Mouse (Mus musculus) inflammation-experienced regulatory T-cells, adult 6 months (primary cell): ENCODE measurements around the gene Nhsl1. TPM values are rescaled to one million over a fixed set of nuclear protein-coding genes. Genes with fewer than 3 reads are reported as not detected.
"Not testable (repeated sequence)": the region's sequence is repeated elsewhere in the genome, so short reads cannot be mapped to it uniquely, and the experiment has no call there.

Experiments
- ATAC-seq: one replicate; pipeline ENCODE4 v1.8.0; 2017
- polyA plus RNA-seq, 3 experiments: library from polyadenylated mRNA; unstranded; fragments of 100-300 nt; shearing (Covaris generic); gene quantifications; one replicate each; pipeline ENCODE4 v1.2.1; 2017

The Nhsl1 gene
- polyA plus RNA-seq, 3 experiments from 2014 or later, result 1.4 to 2.2 TPM; not detected in 1

DNA sequence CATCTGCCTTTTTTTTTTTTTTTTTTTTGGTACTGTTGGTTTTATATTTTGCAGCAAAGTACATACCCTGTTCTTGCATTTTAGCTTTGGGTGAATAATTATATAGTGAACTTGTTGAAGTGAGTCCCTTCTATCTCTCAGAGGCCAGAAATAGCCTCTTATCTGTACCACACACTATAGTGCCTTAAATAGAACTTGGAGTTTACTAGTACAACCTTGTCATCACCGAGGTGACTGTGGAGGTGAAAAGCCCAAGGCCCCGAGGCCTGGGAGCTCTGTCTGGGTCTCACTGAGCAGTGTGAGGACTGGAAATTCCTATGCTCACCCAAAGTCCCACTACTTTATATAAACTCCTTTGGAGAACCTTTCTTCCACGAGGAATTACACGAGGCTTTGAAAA is 128.5 kb downstream of the Nhsl1 start:
- ATAC-seq, result no peak

DNA sequence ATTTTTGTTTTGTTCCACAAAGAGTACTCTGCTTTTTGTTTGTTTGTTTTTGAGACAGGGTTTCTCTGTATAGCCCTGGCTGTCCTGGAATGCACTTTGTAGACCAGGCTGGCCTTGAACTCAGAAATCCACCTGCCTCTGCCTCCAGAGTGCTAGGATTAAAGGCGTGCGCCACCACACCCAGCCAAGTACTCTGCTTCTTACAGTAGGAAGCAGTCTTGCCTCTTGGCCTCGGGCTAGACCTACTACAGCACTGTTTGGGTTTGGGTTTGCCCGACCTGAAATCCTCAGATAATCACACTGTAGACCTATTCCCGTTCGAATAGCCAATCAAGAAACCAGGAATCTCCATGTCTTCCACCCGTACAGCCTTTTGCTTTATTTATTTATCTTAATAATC is 130.1 kb downstream of the Nhsl1 start:
- not testable (repeated sequence) for ATAC-seq

DNA sequence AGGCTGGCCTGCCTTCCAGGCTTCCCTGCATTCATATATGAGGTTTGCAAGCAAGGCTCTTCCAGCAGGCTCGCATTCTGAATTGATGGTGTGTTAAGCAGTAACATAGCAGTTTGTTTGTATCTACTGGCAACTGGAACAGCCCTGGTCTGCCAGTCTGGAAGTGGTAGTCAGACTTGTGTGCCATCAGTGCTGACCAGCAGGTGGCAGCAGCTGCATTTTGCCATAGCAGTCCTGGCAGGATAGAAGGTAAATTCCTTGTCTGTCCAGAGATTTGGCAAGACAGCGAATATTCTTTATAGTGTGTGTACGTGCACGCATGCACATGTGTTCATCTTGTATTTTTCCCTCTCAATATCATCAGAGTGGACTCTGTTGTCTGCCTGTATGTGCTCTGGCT is 134.6 kb downstream of the Nhsl1 start:
- ATAC-seq, result peak; percentile 56

- ATAC-seq, result no peak
These were observed 135.4 kb downstream of the Nhsl1 start for GRCm38 (mm10) chr10:18454161-18454560.

- ATAC-seq, result no peak
These were observed 136.6 kb downstream of the Nhsl1 start for GRCm38 (mm10) chr10:18455301-18455920.

DNA sequence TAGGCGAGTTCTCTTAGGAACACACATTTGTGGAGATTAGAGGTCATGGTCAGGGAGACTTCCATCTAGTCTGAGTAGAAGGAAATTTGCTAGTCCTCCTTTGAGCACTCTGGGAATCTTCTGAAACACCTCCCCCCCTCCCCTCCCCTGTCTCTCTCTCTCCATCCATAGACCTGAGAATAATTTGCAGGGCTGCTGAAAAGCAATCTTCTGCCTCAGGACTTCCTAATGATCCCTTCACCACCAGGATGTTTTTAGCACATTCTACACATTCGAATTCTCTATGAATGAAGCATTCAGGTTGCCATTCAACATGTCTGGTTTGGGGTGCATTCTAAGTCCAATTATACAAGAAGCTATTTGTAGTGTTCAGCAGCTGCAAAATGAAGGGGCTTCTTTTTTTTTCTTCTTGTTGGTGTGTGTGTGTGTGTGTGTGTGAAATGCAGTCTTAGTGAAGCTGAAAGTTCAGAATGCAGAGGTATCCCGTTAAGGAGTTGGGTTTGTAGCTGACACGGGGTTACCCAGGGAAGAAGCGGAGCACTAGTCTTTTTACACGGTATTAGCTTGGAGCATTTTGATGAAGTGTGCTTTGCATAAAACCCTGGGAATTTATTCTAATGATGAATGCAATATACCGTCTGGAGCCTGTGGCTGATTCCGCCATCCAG is 139.2 kb downstream of the Nhsl1 start:
- no peak for ATAC-seq

DNA sequence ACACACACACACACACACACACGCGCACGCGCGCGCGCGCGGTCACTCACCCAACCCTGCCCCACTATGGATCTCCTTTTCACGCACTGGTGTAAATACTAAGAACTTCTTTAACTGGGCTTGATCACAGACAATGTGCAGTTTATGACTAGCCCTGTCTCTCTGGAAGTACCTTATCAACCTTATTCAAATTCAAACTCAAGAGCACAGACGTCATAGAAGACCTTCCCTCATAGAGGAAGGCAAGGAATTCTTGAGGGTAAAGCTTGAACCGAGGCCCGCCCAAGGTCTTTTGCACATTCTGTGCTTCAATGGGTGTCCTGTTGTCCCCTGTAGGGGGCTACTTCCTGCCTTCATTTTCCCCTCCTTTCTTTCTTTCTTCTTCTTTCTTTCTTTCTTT is 142.6 kb downstream of the Nhsl1 start:
- no peak for ATAC-seq

GRCm38 (mm10) chr10:18463071-18463841 is 144.5 kb downstream of the Nhsl1 start:
- no peak for ATAC-seq

DNA sequence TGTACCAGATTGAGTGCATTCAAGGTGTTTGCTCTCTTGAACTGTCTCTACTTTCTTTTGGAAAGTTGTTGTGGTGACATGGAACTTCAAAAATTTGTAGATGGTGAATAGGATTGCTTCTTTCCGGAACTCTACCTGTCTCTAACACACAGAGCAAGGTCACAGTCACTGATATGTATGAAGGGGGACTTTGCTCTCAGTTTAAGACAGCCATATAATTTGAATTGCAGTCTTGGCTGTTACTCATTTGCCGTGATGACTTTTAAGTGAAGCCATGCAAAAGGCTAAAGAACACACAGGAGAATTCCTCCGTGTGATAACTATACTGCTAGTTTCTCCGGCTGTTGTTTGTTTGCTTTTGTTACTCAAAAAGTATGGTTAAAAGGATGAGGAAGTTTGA is 149.6 kb downstream of the Nhsl1 start:
- ATAC-seq, result no peak

DNA sequence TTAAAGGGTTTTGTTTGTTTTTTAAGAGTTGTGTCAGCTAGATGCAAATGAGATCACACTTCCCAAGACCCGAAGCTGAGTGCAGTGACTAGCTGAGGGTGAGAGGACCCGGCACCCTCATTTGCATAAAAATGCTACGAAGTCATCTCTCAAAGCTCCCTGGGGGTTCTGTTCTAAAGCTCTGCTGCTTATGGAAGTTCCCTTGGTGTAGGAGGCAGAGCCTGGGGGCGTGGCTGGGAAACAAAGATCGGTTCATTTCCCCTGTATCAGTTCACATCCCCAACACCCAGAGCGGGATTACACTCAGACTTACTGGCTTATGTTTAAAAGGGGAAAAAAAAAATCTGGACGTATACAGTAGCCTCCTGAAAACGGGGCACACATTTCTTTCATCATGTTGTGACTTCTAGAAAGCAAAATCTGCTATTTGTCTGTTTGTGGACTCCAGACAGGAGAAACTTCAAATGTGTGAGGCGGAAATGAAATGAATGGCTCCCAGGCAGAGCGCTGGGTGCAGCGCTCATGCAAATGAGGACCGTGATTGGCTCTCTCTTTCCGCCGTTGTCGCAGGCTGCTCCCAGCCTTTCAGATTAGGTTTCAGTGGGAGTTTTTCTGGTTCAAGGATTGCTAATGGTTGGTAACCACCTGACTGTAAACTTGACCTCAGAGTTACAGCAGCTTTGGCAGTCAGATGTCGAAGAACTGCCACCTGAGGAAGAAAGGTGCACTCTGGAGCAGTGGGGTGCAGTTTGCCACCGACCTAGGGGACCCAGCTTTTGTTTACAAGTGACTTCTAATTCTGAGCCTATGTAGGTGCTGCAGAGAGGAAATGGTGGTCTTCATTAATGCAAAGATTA is 150.7 kb downstream of the Nhsl1 start:
- peak; percentile 83 for ATAC-seq

DNA sequence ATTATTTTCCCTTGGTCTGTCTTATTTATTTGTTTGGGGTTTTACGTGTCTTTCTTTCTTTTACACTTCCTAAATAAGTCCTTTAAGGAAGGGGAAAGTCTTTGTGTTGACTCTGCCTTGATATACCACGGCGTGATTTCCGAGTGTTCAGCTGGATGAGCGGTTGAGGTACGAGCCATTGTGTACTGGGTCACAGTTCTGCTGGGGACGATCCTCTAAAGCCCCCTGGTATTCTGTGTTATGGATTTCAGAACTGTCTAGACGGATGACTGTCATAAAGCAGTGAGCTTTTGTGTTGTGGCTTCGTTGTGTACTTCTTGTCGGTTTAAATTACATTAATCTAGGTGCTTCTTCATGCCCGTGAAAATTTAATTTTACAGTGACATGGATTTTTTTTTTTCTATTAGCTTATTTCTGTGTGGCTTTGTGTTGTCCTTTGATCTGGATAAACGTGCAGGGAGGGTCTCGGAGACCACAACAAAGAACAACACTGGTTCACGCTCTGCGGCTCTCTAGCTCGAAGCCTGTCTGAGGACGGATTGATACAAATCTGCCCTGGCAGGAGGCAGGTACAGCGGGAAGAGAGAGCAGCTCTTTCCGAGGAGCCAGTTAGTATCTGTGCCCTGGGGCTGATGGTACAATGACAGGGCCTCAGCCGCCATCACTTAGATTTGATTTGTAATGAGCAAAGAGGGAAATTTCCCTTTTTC is 151.7 kb downstream of the Nhsl1 start:
- ATAC-seq, result no peak

- ATAC-seq, result no peak
These were observed 152.9 kb downstream of the Nhsl1 start for GRCm38 (mm10) chr10:18471648-18472047.

- ATAC-seq, result no peak
These were observed 156.3 kb downstream of the Nhsl1 start for GRCm38 (mm10) chr10:18475126-18475525.

DNA sequence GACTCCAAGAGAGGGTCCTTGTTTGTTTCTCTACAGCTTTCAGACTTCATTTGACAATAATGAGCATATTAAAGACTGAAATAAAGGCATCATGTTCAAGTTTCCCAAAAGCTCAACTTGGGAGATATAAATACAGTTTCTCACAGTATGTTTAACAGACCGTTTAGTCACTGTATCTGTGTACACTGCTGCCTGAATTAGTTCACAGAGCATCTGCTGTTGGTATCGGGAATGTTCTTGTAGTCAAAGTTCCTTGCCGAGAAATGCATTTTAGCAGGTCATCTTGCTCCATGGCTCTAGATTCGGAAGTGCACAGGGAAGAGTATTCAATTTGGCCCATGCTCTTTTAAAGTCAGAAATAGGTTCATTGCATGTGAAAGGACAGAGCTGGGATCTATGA is 159.5 kb downstream of the Nhsl1 start:
- no peak for ATAC-seq

- no peak for ATAC-seq
These were observed 160.5 kb downstream of the Nhsl1 start for GRCm38 (mm10) chr10:18479285-18479684.

- ATAC-seq, result no peak
These were observed 162.1 kb downstream of the Nhsl1 start for GRCm38 (mm10) chr10:18480836-18481235.

DNA sequence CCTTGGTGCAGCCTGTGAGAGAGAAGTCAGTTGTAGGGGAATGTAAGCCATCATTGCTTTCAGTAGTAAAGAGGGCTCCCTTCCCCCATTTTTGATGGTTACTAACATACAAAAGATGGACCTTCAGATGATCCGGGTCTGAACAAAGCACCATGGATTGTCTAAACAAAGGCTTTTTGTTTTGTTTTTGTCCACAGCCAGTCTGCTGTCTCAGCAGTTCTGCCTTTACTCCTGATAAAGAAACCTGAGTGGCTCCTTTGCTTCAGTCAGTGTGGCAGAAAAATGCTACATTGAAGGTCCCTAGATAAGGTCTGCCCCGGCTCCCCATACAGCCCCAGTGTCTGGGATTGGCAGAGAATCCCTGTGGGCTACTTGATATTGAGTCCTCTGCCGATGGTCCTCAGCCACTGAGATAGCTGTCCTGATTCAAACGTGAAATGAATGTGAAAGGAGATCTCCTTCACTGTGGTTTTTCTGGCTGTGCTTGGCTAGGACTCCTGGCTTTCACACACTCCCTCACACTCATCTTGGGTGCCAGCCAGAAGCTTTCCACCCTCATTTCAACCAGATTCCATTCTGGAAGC is 163.9 kb downstream of the Nhsl1 start:
- ATAC-seq, result no peak

DNA sequence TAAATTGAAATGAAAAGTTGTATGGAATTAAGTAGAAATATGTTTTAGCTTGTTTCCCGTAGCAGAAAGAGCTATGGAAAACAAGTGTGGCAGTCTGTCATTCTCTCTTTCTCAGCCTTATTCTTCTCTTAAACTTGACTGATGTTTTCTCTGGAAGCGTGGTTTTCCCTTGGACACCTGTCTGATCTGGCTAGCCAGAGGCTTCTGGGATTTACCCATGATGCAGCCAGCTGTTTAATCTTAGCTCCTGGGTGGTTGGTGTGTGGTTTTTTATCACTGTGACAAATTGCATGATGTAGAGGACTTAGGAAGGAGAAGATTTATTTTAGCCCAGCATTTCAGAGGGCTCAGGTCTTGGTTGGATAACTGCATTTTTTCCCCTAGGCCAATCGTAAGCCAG is 164.9 kb downstream of the Nhsl1 start:
- no peak for ATAC-seq

DNA sequence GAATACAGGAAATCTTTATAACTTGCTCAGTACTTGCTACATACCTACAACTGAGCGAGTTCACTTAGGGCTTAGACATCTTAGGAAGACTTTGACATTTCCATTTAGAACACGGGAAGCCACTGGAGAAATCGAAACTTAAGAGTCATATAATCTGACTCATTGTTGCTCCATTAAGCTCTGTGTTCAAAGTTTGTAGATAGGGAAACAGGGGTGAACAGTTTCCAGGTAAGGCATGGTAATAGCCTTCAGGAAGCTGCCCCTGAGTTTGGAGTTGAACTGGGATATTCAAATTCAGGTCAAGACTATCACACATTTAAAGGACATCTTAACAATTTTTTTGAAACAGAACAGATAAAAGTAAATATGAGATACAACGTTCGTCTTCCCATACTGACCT is 165.9 kb downstream of the Nhsl1 start:
- no peak for ATAC-seq

- no peak for ATAC-seq
These were observed 169.5 kb downstream of the Nhsl1 start for GRCm38 (mm10) chr10:18488239-18488803.

DNA sequence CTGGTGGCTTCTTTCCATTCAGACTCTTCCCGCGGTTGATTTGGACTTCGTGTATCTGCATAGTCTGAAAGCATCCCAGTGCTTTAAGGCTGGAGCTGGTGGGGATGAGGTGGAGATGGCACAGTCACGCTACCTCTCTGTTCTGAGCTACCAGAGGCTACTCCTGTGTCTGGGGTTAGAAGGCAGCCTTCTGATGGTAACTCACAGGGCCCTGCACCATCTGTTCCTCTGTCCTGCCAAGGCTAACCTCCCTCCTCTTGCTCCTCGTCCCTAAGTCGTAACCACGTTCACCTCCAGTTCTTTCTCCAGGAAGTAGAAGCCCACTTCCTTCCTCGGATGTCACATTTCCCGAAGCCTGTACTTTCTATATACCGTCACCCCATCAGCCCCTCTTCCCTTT is 171.2 kb downstream of the Nhsl1 start:
- ATAC-seq, result no peak

GRCm38 (mm10) chr10:18491952-18492351 is 173.2 kb downstream of the Nhsl1 start:
- no peak for ATAC-seq
